34 mouse cellular contexts compared by ENCODE assay signal in genomic region chr8:44828026-44828425, GRCm38 (mm10).
"Had no signal": no experiment of that assay in that cellular context is flagged by ENCODE, and none has a peak within 500 bp of the region (broad histone marks: within the 10 kb centered on the region; RNA-seq: fewer than 3 reads in every experiment).

No protein-coding gene starts in this region.

- H3K4me1 ChIP-seq: intestine, embryonic 15.5 days had no signal

- H3K27me3 ChIP-seq: heart, embryonic 12.5 days; heart, embryonic 13.5 days; heart, embryonic 15.5 days; hindbrain, embryonic 13.5 days; hindbrain, embryonic 15.5 days; intestine, embryonic 15.5 days; kidney, embryonic 15.5 days had no signal

- H3K4me2 ChIP-seq: heart, embryonic 11.5 days; heart, embryonic 12.5 days; hindbrain, embryonic 13.5 days; hindbrain, embryonic 15.5 days; kidney, embryonic 15.5 days had no signal

- ATAC-seq: hindbrain, embryonic 16.5 days; hindbrain, postnatal 0 days; inflammation-experienced regulatory T-cells, adult 6 months; intestine, embryonic 15.5 days; intestine, embryonic 16.5 days; intestine, postnatal 0 days had no signal

- H3K27ac ChIP-seq: heart, embryonic 10.5 days; heart, embryonic 13.5 days; heart, embryonic 15.5 days; hindbrain, embryonic 10.5 days; hindbrain, embryonic 13.5 days; hindbrain, embryonic 14.5 days; hindbrain, embryonic 15.5 days; hindbrain, postnatal 0 days; intestine, embryonic 15.5 days; kidney, embryonic 15.5 days; kidney, postnatal 0 days; layer of hippocampus, adult 2 months had no signal

- DNase-seq: heart, postnatal 10 days; heart, postnatal 14 days; heart, postnatal 36 days; heart, postnatal 4 days; kidney, adult 11 months; kidney, adult 18-20 months; kidney, adult 2 months; kidney, adult 8-10 months; kidney, adult 9 months; kidney, postnatal 10 days; kidney, postnatal 14 days; kidney, postnatal 25 days; kidney, postnatal 36 days; kidney, postnatal 4 days; layer of hippocampus, adult 9-11 months; layer of hippocampus, postnatal 36 days had no signal

- H3K4me3 ChIP-seq: heart, embryonic 10.5 days; heart, embryonic 12.5 days; heart, embryonic 13.5 days; heart, embryonic 15.5 days; hindbrain, embryonic 10.5 days; hindbrain, embryonic 13.5 days; hindbrain, embryonic 15.5 days; intestine, embryonic 15.5 days; kidney, embryonic 15.5 days had no signal

- H3K9ac ChIP-seq: heart, embryonic 12.5 days; heart, embryonic 13.5 days; heart, embryonic 15.5 days; hindbrain, embryonic 13.5 days; hindbrain, embryonic 14.5 days; hindbrain, embryonic 15.5 days; intestine, embryonic 15.5 days; kidney, embryonic 15.5 days had no signal

- H3K9me3 ChIP-seq: heart, embryonic 15.5 days; hindbrain, embryonic 15.5 days; intestine, embryonic 15.5 days had no signal

- H3K36me3 ChIP-seq: heart, embryonic 10.5 days; heart, embryonic 12.5 days; heart, embryonic 15.5 days; hindbrain, embryonic 10.5 days; hindbrain, embryonic 13.5 days; hindbrain, embryonic 15.5 days; intestine, embryonic 15.5 days; kidney, embryonic 15.5 days had no signal
